Mouse (Mus musculus): ENCODE measurements around the gene Orai2.

GRCm38 (mm10) chr5:136186723-136187122, 16.2 kb upstream of the Orai2 start:
- TF ChIP-seq CTCF (IDR thresholded peaks at IDR 0.05; ENCODE audit: low read depth, low read length) (peak; percentile 88), POLR2A (IDR thresholded peaks at IDR 0.05; ENCODE audit: extremely low read depth, insufficient read depth, low read length) (no peak)
